Mouse (Mus musculus) cerebellum, adult 11-12 months (tissue): ENCODE results near the gene Jade1.

Experiments used
- DNase-seq: peaks from one replicate; pipeline ENCODE4 v3.0.0; 2022

Jade1 gene

GRCm38 (mm10) chr3:41552777-41553548 is 2.6 kb upstream of the Jade1 start:
- DNase-seq: no peak

- no peak for DNase-seq
Observed at GRCm38 (mm10) chr3:41553681-41554080, 1.9 kb upstream of the Jade1 start.

GRCm38 (mm10) chr3:41554480-41555475 is 753 bp upstream of the Jade1 start:
- DNase-seq: no peak

GRCm38 (mm10) chr3:41556451-41557266 is 1.1 kb downstream of the Jade1 start:
- DNase-seq: no peak

- DNase-seq: no peak
Observed at GRCm38 (mm10) chr3:41557267-41557995, 1.9 kb downstream of the Jade1 start.

- DNase-seq: no peak
Observed at GRCm38 (mm10) chr3:41560489-41560888, 5.0 kb downstream of the Jade1 start.

GRCm38 (mm10) chr3:41561787-41562186 is 6.3 kb downstream of the Jade1 start:
- DNase-seq: no peak

GRCm38 (mm10) chr3:41563211-41563931 is 7.8 kb downstream of the Jade1 start:
- DNase-seq: peak; percentile 76

GRCm38 (mm10) chr3:41563997-41564396 is 8.5 kb downstream of the Jade1 start:
- peak; percentile 48 for DNase-seq

- DNase-seq: peak; percentile 86
Observed at GRCm38 (mm10) chr3:41564471-41565213, 9.1 kb downstream of the Jade1 start.

- DNase-seq: peak; percentile 86
Observed at GRCm38 (mm10) chr3:41565410-41565823, 9.9 kb downstream of the Jade1 start.

- DNase-seq: peak; percentile 83
Observed at GRCm38 (mm10) chr3:41565955-41566354, 10.4 kb downstream of the Jade1 start.

- DNase-seq: no peak
Observed at GRCm38 (mm10) chr3:41569943-41570342, 14.4 kb downstream of the Jade1 start.

- DNase-seq: no peak
Observed at GRCm38 (mm10) chr3:41572131-41572530, 16.6 kb downstream of the Jade1 start.

GRCm38 (mm10) chr3:41572968-41573367 is 17.4 kb downstream of the Jade1 start:
- DNase-seq: no peak

GRCm38 (mm10) chr3:41574208-41574607 is 18.7 kb downstream of the Jade1 start:
- DNase-seq: no peak

- no peak for DNase-seq
Observed at GRCm38 (mm10) chr3:41574720-41575435, 19.3 kb downstream of the Jade1 start.

GRCm38 (mm10) chr3:41575971-41576370 is 20.4 kb downstream of the Jade1 start:
- no peak for DNase-seq

GRCm38 (mm10) chr3:41577240-41577639 is 21.7 kb downstream of the Jade1 start:
- DNase-seq: no peak

GRCm38 (mm10) chr3:41579873-41580272 is 24.3 kb downstream of the Jade1 start:
- DNase-seq: no peak
